Mouse (Mus musculus) heart, embryonic 16.5 days (tissue): ENCODE measurements around the gene Spo11. TPM values are rescaled to one million over a fixed set of nuclear protein-coding genes. Genes with fewer than 3 reads are reported as not detected.
A peak's percentile ranks its signal among the peaks of the same experiment; 100 is the strongest.

Experiments
- ATAC-seq: fragments of 200-750 bp; cut with Nextera tagmentation; replicated peaks from 2 replicates; pipeline ENCODE4 v1.8.0; 2017; ENCODE audit warnings: moderate number of reproducible peaks; ENCODE audit not compliant: insufficient read depth, low FRiP score; ENCODE audit errors: extremely low read depth
- H3K27ac ChIP-seq: fragments of 300-500 bp; sonication (generic); 2 replicates; pipeline ENCODE4 v1.5.1; 2014; ENCODE audit warnings: mild to moderate bottlenecking, low read length, control low read depth, moderate library complexity
- H3K27me3 ChIP-seq: fragments of 300-500 bp; sonication (generic); 2 replicates; pipeline ENCODE4 v1.6.1; 2014; ENCODE audit warnings: low read length, mixed read lengths; ENCODE audit not compliant: control insufficient read depth, insufficient read depth
- H3K36me3 ChIP-seq: fragments of 300-500 bp; sonication (generic); 2 replicates; pipeline ENCODE4 v1.6.1; 2014; ENCODE audit not compliant: control insufficient read depth, insufficient read depth
- H3K4me1 ChIP-seq: fragments of 300-500 bp; sonication (generic); 2 replicates; pipeline ENCODE4 v1.6.1; 2014; ENCODE audit warnings: low read length, mixed read lengths; ENCODE audit not compliant: control insufficient read depth, insufficient read depth
- H3K4me2 ChIP-seq: fragments of 300-500 bp; sonication (generic); 2 replicates; pipeline ENCODE4 v1.6.1; 2014; ENCODE audit warnings: low read depth, mild to moderate bottlenecking, control low read depth, low read length
- H3K4me3 ChIP-seq: fragments of 300-500 bp; sonication (generic); 2 replicates; pipeline ENCODE4 v1.5.1; 2014; ENCODE audit warnings: mild to moderate bottlenecking, control low read depth, low read length
- H3K9ac ChIP-seq: fragments of 300-500 bp; sonication (generic); 2 replicates; pipeline ENCODE4 v1.6.1; 2014; ENCODE audit warnings: low read length, control low read depth
- H3K9me3 ChIP-seq: fragments of 300-500 bp; sonication (generic); replicated peaks from 2 replicates; pipeline ENCODE4 v1.6.1; 2016; ENCODE audit warnings: low read length; ENCODE audit not compliant: control insufficient read depth
- WGBS: fragments of 180-500 bp; shearing (Covaris S2); extraction: QIAGEN DNeasy Blood & Tissue Kit; methylation state at CpG from one replicate; pipeline ENCODE4 v1.1.7; 2014; 5-methylcytosine and 5-hydroxymethylcytosine counted together
- polyA plus RNA-seq: library from polyadenylated mRNA; unstranded; fragments of >200 nt; fragmentation: Nextera tagmentation; extraction: Ambion mirVana; gene quantifications from 2 replicates; pipeline ENCODE4 v1.2.1, GENCODE M21; 2015

The Spo11 gene
- polyA plus RNA-seq, 1 experiment from 2014 or later: 1.6 TPM

DNA sequence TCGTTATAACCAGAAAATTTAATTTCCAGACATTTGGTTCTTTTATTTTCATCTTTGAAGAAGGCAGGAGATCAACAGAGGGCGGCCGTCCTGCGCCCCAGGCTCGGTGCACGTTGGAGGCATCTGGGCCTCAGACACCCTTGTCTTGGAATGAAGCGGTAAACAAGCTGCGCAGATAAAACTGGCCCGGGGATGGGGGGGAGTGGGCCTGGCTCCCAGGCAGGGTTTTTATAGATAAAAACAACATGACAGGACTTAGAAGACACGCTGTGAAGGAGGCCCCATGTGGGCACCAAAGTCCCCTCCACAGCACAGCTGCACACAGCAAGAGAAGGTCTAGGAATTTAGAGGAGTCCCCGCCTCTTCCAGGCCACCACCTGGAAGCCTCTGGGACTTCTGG lies 26.8 kb upstream of the Spo11 start:
- Histone ChIP-seq H3K9me3 (0 out of 2 replicates have a peak, but pooled peaks cover 3% of the 10 kb centered on the region), H3K27ac (no peak overlapping the region; the same call in 1 of the 2 replicates), H3K27me3 (no peaks in the 10 kb centered on the region), H3K4me1 (peaks cover 17% of the 10 kb centered on the region), H3K36me3 (no peaks in the 10 kb centered on the region), H3K4me2 (no peak overlapping the region), H3K4me3 (no peak overlapping the region), H3K9ac (no peak overlapping the region)
- 23% methylated on average over 11 of the region's 11 CpGs for WGBS
- ATAC-seq: no peak

DNA sequence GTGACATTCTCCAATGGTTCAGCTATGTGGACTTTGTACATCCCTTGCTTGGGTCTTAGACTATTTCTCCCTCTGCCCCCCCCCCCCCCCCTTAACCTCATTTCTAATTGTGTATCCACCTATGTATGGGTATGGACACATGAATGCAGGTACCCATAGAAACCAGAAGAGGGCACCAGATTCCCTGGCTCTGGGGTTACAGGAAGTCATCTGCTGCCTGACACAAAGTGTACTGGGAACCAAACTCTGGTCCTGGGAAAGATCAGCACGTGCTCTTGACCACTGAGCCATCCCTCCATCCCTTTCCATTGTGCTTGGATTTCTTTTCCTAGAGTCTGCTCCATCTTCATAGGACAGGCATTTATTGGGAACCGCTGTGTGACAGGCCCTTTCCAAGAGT lies 25.5 kb upstream of the Spo11 start:
- no peak for ATAC-seq
- WGBS: 78% methylated on average over 2 of the region's 2 CpGs
- no peak overlapping the region for H3K9ac ChIP-seq

DNA sequence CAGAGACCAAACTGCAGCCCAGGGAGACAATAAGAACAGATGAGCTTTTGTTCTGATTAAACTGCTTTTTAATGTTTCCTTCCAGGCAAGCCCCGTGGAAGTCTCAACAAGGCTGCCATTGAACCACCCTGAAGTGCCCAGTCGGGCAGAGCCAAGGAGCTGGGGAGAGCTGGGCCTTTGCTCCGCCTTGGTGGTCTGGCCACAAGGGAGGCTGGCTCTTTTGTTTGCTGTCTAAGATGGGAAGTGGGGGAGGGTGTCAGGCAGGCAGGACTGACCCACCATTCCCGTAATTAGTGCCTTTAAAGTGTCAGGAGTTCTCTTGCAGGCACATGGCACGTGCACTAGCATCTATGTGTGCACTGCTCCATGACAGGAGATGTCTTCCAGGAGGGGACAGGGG lies 18.9 kb upstream of the Spo11 start:
- no peaks in the 10 kb centered on the region for H3K27me3 ChIP-seq
- H3K27ac ChIP-seq: no peak overlapping the region
- peak overlapping the region; percentile 18; the same call in 1 of the 2 replicates for H3K9ac ChIP-seq
- no peak overlapping the region for H3K4me2 ChIP-seq
- H3K4me3 ChIP-seq: no peak overlapping the region
- no peak for ATAC-seq
- no peaks in the 10 kb centered on the region for H3K4me1 ChIP-seq
- peaks cover 15% of the 10 kb centered on the region for H3K9me3 ChIP-seq
- 38% methylated on average over 5 of the region's 5 CpGs for WGBS
- no peaks in the 10 kb centered on the region for H3K36me3 ChIP-seq

More for the DNA sequence above, 25.5 kb upstream of the Spo11 start:
- Histone ChIP-seq H3K27ac (no peak overlapping the region), H3K4me1 (peaks cover 17% of the 10 kb centered on the region), H3K27me3 (no peaks in the 10 kb centered on the region), H3K36me3 (no peaks in the 10 kb centered on the region), H3K9me3 (peaks cover 13% of the 10 kb centered on the region), H3K4me2 (no peak overlapping the region), H3K4me3 (no peak overlapping the region)

DNA sequence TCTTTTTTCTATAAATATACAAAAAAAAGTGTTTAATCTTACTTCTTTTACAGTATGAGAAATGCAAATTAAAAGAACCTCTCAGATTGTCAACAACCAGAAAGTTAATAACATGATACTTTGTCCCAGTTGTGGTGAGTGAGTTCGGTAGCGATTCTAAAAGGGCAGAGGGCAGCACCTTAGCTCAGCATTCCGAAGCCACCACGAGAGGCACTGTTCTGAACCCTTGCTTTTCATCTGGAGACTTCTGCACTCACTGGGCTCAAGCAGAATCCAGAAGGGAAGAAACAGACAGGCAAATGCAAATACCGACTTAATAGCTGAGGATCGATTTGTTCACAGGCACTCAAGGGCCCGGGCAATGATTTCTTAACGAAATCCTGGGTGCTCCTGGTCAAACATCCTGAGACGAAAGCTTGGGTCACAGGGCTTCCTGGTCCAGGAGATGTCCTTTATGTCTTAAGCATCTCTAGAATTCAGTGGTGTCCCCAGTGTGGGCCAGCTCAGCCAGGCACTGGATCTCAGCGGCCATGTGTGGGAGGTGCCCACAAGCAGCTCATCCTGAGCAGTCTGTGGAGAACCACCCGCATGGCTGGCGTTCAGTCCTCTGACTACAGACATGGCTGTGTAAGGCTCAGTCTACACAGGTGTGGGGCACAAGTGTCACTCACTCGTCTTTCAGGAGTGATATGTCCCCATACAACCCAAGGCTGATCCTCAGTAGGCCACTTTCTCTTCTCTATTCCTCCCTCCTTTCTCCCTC lies 18.3 kb upstream of the Spo11 start:
- no peak overlapping the region for H3K4me2 ChIP-seq
- peak overlapping the region; percentile 18; the same call in 1 of the 2 replicates for H3K9ac ChIP-seq
- H3K36me3 ChIP-seq: no peaks in the 10 kb centered on the region
- no peaks in the 10 kb centered on the region for H3K27me3 ChIP-seq
- WGBS: 49% methylated on average over 13 of the region's 13 CpGs
- no peaks in the 10 kb centered on the region for H3K4me1 ChIP-seq
- peaks cover 15% of the 10 kb centered on the region for H3K9me3 ChIP-seq
- ATAC-seq: no peak
- H3K27ac ChIP-seq: no peak overlapping the region
- no peak overlapping the region for H3K4me3 ChIP-seq

DNA sequence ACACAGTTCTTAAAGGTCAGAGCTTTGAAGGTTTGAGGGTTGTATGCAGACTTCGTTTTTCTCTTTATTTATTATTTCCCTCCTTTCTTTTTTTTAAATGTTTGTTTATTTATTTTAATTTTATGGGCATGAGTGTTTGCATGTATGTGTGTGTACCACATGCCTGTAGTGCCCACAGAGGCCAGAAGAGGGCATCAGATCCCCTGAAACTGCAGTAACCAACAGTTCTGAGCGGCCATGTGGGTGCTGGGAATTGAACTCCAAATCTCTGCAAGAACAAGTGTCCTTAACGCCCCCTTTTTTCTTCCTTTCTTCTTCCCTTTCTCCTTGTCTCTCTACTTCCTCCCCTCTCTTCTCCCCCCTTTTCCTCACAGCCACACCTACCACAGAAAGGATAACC lies 17.1 kb upstream of the Spo11 start:
- Histone ChIP-seq H3K9ac (no peak overlapping the region), H3K27me3 (no peaks in the 10 kb centered on the region), H3K27ac (no peak overlapping the region), H3K36me3 (no peaks in the 10 kb centered on the region), H3K4me1 (no peaks in the 10 kb centered on the region), H3K4me2 (no peak overlapping the region), H3K9me3 (peaks cover 15% of the 10 kb centered on the region), H3K4me3 (no peak overlapping the region)
- ATAC-seq: no peak
- 89% methylated on average over 3 of the region's 3 CpGs for WGBS

DNA sequence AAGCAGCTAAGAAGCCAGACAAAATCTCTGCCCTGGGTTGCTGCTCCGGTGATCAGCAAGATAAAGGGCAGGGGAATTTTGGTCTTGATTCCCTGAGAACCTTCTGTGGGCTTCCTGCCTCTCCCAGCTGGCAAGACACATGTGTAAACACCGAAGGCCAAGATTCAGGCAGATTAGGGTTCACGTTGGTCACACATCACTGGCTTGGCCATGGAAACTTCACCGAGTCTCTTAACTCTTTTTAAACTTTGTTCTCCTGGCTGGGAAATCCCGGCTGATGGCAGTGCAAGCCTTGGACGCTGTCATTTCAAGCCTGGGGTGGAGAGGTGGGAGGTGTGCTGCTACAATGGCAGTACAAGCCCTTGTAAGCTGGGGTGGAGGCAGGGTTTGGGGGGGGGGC lies 16.3 kb upstream of the Spo11 start:
- H3K36me3 ChIP-seq: no peaks in the 10 kb centered on the region
- no peak overlapping the region for H3K9ac ChIP-seq
- peaks cover 12% of the 10 kb centered on the region for H3K9me3 ChIP-seq
- H3K4me1 ChIP-seq: no peaks in the 10 kb centered on the region
- H3K4me3 ChIP-seq: no peak overlapping the region
- no peak overlapping the region for H3K4me2 ChIP-seq
- H3K27ac ChIP-seq: no peak overlapping the region
- WGBS: 60% methylated on average over 6 of the region's 6 CpGs
- H3K27me3 ChIP-seq: no peaks in the 10 kb centered on the region
- ATAC-seq: no peak

DNA sequence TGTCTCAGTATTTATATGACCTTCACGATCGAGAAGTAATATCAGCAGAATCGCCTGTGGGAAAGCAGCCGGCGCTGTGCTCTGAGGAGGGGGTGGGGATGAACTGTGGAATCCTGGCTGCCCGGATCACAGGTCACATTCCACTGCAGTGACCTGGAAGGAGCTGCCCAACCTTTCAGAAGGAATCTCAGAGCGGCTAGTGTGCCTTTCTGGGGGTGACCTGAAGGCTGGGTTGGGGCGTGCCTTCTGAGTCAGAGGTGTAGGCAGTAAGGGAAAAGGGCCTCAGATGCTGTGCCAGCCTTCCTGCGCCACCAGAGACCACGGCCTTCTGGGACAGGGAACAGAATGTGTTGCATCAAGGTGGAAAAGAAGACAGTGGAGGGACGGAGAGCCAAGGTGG lies 12.3 kb upstream of the Spo11 start:
- Histone ChIP-seq H3K27ac (no peak overlapping the region), H3K36me3 (no peaks in the 10 kb centered on the region), H3K4me1 (no peaks in the 10 kb centered on the region), H3K9me3 (peaks cover 4% of the 10 kb centered on the region; the same call in 1 of the 2 replicates), H3K9ac (no peak overlapping the region), H3K4me2 (no peak overlapping the region), H3K4me3 (no peak overlapping the region), H3K27me3 (no peaks in the 10 kb centered on the region)
- 37% methylated on average over 11 of the region's 11 CpGs for WGBS
- ATAC-seq: no peak

DNA sequence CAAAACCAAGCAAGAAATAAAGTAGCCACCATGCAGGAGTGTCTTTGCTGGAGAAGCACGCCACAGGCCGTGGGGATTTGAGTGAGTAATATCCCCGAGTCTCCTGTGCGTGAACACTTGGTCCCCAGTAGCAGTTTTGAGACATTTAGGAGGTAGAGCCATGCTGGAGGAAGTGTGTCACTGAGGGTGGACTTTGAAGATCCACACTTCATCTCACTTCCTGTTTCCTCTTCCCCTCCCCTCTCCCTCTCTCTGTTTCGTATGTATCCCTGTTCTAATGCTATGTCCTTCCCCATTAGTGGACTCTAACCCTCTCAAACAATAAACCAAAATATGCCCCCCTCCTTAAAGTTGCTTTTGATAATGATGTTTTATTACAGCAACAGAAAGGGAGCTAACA lies 11.0 kb upstream of the Spo11 start:
- WGBS: 74% methylated on average over 5 of the region's 5 CpGs
- Histone ChIP-seq H3K9me3 (no peaks in the 10 kb centered on the region), H3K27me3 (no peaks in the 10 kb centered on the region), H3K27ac (no peak overlapping the region), H3K4me1 (no peaks in the 10 kb centered on the region), H3K4me3 (no peak overlapping the region), H3K4me2 (no peak overlapping the region), H3K9ac (no peak overlapping the region), H3K36me3 (no peaks in the 10 kb centered on the region)
- no peak for ATAC-seq

DNA sequence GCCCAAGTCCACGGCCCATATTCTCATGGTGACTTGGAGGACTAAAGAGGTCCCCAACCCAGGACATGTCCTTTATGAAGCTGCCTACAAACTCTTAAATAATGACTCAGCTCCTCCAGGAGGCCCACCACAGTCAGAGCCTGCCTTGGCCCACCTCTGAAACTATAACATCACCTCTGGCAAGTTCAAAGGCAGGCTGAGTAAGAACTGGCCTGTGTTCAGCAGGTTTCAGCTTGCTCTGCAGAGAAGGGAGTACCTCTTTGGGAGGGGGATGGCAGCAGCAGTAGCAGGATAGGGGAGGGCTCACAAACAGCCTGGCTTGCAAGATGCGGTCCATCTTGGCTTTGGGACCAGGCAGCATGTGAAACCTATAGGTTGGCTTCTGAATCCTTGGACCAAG lies 5.6 kb upstream of the Spo11 start:
- H3K27ac ChIP-seq: no peak overlapping the region
- 85% methylated on average over 2 of the region's 2 CpGs for WGBS
- H3K27me3 ChIP-seq: 0 out of 2 replicates have a peak, but pooled peaks cover 2% of the 10 kb centered on the region
- H3K4me3 ChIP-seq: no peak overlapping the region
- no peak overlapping the region for H3K9ac ChIP-seq
- H3K9me3 ChIP-seq: no peaks in the 10 kb centered on the region
- no peak for ATAC-seq
- H3K4me2 ChIP-seq: no peak overlapping the region
- no peaks in the 10 kb centered on the region for H3K36me3 ChIP-seq
- peaks cover 4% of the 10 kb centered on the region for H3K4me1 ChIP-seq
